Mouse (Mus musculus) T-helper 1 cell (primary cell): Measurements from ENCODE around the gene Clba1.

ENCODE experiments used
- in situ Hi-C: fragments of 300-600 bp; cut with MboI, MseI; formaldehyde crosslinking; loops from one replicate; pipeline ENCODE4 v1.15.1; 2025; ENCODE audit warnings: high pct_unique_total_duplicates

Gene Clba1

DNA sequence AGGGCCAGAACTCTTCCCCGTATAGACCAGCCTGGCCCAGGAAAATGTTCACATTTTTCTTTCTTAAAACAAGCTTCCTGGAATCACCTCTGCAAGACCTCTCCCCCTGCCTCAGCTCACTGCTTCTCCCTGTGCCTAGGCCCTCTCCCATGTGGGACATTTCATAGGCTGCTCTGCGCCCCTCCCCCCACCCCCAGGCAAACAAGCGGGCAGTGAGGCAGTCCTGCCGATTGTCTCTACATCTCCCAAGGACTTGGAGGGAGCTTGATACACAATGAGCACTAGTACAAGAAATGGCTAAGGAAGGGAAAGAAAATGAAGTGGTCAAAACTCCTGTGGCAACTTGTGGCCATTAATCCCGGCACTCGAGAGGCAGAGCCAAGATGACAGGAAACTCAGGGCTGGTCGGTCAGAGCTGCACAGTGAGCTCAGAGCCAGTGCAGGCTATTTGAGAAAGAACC is 14.4 kb upstream of the Clba1 start:
- in situ Hi-C loops: no loop called here

DNA sequence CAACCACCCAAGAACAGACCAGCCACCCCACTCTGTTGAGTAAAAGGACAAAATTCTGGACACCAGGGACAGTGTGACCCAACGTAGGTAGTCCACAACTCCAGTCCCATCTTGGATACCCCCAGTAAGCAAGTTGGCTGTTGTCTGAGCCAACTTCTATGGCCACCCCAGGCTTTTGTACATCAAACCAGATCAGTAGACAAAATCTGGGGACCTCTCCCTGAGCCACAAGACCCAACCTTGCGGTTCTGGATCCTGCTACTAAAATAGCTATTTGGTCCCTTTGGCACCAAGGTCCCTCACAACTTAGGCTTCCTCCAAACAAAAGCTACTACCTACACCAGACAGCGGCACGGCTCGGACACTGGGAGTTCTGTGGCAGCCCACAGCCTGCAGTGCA is 13.7 kb upstream of the Clba1 start:
- in situ Hi-C loops: loop anchor here (5.0 kb wide), 2 partner anchors 53 to 62 kb away; no protein-coding TSS in a partner anchor

DNA sequence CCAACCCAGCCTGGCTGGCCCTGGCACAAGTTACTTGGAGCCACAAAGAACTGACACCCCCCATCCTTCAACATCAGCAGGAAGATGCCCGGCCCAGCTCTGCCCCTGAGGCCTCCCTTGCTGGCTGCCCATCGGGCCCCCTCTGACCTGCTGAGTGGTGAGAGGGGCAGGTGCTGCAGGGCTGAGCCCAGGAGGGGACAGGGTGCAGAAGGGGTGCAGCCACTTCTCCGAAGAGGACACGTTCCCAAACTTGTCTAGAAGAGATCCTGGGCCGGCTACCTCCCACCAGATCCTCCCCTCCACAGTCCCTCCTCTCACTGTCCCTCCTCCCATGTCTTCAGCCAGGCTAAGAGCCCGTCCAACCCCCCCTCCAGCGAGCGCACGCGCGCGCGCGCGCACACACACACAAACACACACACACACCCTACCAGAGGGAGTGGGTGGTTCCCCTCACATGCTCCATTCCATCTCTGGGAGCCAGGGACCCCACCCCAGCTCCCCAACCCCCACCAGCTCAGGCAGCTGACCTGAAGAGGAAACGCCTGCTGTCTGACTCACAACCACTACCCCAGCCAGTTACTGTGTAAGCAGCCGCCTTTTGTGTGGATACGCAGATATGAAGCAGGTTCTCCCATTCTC is 13.2 kb upstream of the Clba1 start:
- in situ Hi-C loops: loop anchor here (5.0 kb wide), 2 partner anchors 53 to 62 kb away; no protein-coding TSS in a partner anchor

DNA sequence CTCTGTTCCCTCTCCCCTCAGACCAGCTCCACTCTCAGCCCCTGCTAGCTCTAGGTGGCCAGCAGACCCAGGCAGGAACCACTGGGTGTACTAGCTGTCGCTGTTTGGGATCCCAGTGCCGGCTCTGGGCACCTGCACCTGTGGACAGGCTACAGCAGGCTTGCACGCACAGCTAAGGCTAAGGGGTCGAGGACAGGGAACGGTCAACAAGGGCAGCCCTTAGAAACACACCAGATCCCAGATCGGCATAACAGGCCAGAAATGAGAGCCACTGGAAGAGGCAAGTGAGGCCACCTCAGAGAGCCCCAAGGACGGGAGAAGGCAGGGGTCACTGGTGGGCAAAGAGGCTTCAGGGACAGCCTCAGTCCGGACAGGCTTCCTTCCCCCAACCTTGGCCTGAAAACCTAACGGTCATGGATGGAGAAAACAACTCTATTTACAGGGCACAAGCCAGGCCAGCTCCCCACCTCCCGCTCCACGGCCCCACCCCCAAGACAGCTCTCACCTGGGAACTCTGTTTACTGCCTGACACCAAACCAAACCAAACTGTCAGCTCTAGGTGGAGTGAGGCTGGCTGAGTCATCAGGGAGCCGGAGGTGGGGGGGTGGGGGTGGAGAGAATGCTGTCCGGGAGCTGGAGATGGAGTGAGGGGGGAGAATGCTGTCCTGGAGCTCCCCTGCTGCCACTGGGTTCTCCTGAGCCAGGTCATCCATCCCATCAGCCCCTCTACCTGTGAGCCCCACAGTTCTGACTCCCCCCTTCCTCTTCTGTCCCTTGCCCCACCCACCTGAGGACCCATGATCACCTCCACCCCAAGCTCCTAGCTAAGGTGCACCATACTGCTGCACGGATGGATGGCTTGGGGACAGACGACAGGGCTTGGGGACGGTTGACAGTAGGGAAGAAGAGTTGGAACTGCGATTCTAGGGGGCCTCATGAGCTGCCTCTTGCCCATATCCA is 11.9 kb upstream of the Clba1 start:
- in situ Hi-C loops: loop anchor here (5.0 kb wide), 2 partner anchors 55 to 60 kb away; no protein-coding TSS in a partner anchor

DNA sequence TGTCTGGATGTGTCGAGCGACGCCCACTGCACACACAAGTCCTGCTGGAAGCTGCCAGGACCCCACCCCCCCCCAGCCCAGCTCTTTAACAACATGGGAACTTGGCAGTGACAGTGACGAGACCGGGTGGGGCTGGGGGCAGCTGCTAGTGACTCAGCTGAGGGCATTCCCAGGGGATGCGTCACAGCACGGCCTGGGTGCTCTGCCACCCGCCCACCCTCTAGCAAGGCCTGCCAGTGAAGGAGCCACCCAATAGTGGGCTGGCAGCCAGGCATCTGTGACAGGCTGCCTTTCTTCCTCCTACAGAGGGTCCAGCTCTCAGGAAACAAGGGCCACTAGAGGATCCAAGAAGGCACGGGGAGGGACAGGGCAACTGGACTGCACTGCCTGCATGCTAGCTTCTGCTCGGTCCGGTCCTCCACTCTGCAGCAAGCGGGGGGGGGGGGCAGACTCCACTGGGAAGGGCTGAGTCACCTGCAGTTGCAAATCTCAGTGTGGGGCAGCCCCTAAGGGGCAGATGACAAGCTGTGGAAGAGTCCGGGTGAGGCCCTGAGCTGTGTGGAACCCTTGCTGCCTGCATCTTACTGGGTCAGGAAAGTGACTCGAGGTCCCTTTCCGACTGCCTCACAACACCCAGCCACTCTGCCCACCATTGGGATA is 10.9 kb upstream of the Clba1 start:
- in situ Hi-C loops: loop anchor here (5.0 kb wide), 2 partner anchors 56 to 59 kb away; no protein-coding TSS in a partner anchor

DNA sequence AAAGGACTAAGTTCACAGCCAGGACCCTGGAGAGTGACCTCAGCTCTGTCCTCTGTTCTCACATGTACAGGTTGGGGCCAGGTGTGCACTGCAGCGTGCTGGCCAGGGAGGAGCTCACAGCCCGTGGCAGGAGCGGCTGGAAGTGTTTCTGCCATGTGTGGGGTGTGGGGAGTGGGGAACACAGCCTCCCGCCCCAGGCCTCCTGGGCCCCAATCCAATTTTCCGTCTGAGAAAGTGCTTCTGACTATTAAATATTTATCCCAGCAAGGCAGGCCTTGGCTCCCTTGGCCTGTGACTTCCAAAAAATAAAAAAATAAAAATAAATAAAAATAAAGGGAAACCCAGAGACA is 10.4 kb upstream of the Clba1 start:
- in situ Hi-C loops: loop anchor here (5.0 kb wide), 2 partner anchors 56 to 59 kb away; no protein-coding TSS in a partner anchor

DNA sequence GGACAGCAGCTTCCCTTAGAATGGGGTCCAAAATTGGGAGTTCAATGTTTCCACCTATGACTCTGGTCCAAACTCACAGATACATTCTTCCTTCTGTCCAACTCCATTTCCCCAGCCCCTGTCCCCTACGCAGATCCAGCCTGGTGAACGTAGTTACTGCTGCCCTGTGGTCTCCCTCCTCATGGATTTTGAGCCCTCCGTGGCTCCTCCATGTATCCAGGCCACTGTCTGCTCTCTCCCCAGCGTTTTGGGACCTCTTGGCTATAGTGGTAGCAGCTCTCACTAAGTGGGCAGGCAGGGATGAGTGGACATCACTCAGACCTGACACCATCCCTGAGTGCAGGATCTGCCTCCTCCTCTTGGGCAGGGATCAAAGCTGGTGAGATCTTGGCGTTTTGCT is 10.0 kb upstream of the Clba1 start:
- in situ Hi-C loops: loop anchor here (5.0 kb wide), 2 partner anchors 56 to 59 kb away; no protein-coding TSS in a partner anchor

DNA sequence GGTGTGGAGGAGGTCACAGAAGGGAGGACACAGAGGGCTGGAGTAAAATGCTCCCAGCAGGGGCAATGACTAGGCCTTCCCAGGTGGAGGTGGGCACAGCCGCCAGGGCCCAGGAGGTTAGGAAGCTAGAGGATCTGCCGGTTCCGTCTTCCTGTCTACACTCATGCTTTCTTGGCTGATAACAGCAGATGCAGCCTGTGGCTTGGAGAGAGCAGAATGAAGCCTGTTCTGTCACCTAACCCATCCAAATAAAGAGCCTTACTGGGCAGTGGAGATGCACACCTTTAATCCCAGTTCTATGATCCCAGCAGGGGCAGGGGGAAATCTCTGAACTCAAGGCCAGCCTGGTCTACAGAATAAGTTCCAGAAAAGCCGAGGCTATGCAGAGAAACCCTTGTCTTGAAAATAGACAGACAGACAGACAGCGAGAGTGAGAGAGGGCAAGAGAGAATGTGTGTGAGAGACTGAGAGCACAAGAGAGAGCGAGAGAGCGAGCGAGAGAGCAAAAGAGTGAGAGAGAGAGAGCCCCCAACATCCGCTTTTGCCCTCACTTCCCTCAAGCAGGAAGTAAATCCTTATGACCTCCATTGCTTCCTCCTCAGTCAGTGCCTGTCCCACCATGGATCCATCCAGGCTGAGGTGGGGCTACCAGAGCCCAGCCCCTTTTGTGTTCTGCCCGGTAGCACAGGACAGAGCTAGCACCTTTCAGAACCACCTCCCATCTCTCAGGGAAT is 9.3 kb upstream of the Clba1 start:
- in situ Hi-C loops: loop anchor here (5.0 kb wide), 2 partner anchors 57 to 58 kb away; no protein-coding TSS in a partner anchor

DNA sequence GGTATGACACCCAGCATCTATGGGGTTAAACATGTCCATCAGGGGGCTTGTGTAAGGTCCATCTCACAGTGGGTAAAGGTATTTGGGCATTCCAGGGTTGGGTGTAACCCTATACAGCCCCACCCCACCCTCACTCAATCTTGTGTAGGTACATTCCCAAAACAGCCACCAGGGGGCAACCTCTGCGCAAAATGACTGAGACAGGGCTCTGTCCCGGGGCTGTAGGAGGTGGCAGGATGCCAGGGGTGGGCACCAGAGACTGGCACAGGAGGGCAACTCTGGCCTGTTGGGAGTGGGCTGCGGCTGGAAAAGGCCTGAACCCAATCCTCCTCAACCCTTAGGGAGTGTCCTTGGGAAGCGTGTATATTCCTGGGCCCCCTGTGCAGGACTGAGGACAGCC is 8.3 kb upstream of the Clba1 start:
- in situ Hi-C loops: loop anchor here (5.0 kb wide), 1 partner anchor 37 kb away; no protein-coding TSS in a partner anchor

DNA sequence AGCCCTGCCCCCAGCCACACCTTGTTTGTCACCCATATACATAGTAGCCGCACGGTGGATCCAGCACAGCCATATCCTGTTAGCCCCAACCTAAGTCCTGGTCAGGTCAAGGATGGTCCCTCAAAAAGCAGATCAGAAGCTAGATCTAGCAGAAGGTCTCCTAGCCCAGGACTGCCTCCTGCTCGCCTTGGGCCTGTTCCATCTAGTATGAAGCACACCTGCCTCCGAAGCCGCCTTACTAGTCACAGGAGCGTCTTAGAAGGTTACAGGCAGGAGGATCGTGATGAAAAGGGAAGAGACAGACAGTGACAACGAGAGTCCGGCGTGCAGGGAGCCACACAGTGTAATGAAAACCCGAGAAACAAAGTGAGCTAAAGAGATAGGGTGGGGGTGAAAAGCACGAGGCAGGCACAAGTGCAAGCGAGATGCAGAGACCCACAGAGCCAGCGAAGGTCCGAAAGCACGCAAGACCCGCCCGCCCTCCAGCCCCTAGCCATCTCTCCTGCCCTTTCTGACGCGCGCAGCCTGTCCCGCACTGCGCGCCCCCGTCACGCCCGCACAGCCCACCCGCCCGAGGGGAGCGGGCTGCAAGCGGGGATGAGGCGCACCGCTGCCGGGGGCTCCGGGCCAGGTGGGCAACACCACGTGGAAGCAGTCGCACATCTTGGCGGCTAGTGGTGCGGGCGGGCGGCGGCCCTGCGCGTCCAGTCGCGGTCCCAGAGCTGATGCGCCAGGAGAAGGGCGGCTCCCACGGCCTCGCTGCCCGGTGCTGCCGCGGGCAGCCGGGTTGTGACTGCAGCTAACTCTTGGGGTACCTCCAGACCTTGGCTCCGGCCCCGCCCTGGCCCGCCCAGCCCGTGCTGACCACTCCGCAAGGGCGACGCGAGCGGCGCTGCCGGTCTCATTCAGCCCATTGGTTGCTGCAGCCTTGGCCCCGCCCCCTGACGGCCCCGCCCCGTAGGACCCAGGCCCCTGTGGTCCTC is 6.6 kb upstream of the Clba1 start, which contains the start of gene Ahnak2:
Gene Ahnak2 (minus strand): TSS at position 794 of the 983 bp plus-strand sequence.
- in situ Hi-C loops: loop anchor here (5.0 kb wide), 1 partner anchor 35 kb away; no protein-coding TSS in a partner anchor

DNA sequence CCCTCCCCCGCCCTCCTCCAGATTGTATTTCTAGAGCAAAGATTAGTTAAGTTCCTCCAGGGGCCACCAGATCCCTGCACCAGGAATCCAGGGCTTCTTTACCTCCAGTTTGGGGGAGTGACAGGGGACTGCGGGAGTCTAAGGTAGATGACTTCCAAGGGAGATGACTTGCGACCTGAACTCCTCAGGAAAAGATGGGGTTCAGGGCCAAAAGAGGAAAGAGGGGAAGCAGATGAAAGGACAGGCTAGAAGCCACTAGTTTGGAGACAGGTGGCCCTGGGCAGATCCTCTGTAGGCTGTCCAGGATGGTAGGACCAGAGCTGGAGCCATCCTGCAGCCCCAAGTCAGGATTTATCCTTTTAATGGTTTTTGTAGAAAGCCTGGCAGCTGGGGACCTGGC is 5.8 kb upstream of the Clba1 start:
- in situ Hi-C loops: loop anchor here (5.0 kb wide), 1 partner anchor 34 kb away; no protein-coding TSS in a partner anchor

DNA sequence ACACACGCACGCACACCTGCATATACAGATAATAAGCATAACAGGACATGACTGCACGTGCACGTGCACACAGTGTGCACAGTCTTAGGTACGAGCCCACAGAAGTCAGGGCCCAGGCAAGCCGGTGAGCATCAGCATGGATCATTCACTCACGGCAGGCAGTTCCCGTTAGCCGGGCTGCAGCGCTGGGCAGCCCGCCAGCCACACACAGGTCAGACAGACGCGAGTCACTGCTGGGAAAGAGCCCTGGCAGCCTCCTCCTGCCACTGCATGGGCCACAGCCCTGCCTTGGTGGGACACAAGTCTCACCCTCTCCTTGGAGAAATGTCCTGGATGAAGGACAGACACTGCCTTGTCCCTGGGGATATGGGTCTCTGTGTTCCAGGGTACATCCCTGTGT is 4.7 kb upstream of the Clba1 start:
- in situ Hi-C loops: loop anchor here (5.0 kb wide), 1 partner anchor 33 kb away; no protein-coding TSS in a partner anchor

DNA sequence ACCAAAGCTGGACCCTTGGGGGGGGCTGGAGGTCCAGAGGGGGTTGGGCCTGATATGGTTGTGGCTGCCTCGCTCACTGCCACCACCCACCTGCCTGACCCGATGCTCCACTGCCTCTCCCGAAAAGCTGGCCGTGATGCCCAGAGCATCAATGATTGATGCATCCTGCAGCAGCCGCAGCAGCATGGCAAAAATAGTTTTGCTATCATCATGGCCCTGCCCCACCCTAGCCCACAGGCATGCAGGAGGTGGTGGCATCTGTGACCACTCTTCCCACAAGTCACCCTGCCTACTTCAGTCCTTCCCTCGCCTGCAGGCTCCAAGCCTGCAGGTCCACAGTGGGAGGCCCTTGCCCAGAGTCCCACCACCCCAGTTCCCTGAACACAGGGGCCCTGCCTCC is 2.7 kb upstream of the Clba1 start:
- in situ Hi-C loops: no loop called here

DNA sequence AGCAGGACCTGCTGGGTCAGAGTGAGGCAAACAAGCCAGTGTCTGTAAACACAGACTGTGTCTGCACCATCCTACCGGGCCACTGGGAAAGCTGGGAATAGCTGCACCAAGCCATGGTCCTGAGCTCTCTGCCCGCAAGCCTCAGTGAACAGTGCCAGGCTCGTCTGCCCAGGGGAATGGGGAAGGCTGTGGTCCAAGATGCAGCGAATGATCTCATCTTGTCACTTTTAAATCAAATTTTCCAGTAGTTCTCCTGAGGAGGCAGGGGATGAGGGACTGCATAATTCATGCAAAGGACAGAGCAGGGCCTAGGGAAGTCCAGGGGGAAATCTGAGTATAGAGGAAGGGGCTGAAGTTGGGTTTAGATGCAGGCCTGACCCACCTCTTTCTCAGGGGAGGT is 941 bp upstream of the Clba1 start:
- in situ Hi-C loops: no loop called here

DNA sequence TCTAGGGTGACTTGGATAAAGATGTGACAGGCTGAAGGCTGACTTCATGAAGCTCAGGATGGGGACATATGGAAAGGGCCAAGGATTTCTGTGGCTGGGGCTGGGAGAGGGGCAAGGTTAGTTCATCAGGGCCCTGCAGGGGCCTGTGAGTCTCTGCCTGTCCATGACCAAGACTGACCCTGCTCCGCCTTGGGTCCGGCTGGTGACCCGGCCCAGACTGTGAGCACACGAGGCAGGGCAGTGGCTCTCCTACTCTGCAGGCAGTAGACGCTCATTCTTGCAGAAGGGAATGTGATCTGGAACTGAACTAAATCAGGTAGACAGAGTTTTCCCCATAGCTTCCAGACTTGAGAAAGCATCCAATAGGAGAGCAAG is 538 bp upstream of the Clba1 start:
- in situ Hi-C loops: no loop called here

DNA sequence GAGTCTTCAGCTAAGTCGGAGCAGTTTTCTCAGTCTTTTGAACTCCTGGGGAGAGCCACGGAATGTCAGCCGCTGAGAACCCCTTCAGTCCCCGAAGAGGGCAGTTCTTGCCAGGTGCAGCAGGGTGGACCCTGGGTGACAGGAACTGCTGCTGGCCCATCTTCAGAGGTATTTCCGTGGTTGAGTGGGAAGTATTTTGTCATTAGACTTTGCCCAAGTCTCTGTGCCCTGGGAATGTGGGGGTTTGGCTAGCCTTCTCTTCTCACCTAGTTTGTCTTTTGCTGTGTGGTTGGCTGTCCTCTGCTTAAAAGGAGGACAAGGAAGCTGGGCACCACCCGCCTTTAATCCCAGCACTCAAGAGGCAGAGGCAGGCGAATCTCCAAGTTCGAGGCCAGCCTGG is 904 bp downstream of the Clba1 start:
- in situ Hi-C loops: no loop called here

DNA sequence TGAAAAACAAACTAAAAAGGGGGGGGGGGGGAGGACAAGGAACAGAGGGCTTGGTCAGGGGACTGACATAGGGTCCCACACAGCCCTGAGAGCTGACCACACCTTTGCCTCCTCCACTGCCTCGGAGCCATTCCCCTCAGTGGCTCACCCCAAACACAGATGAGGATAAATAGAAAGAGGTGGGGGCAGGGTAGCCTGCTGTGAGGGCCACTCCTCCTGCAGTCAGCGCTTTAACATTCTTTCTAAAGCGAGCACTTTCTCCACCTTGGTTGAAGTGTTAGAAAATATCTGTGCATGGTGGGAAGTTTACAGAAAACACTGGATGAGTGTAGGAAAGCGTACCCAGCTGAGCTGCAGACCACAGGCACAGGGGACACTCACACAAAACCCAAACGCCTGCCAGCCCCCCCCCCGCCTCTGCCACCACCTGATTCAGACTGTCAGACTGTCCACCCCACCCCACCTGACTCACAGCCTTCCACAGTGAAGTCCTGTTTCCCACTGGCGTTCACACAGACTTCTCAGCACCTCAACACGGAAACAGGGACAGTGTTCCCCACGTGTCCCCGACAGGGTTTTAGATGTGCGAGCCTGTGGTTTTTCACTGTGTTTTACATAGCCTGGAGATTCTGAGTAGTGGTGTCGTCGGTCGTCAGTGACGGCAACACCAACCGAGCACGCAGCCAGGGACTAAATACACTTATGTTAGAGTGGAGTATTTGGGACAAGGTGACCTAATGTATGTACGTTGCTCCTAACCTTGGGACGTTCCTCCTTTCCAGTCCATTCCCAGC is 1.6 kb downstream of the Clba1 start:
- in situ Hi-C loops: no loop called here

DNA sequence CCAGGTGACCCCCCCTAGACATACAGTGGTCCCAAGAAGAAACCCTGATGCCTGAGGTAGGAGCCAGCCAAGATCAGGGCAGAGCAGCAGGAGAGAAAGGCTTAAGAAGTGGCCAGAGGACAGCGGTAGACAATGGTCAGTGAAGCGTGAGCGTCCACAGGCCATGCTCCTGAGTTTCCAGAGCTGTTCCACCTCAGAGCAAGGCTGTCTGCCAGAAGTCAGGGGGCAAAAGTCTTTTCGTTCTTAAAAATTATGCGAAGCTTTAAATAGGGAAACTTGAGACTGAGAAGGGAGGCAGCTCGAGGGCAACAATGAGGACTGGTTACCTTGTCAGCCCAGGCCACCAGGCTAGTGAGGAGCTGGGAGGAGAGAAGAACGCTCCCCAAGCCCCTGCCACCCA is 4.6 kb downstream of the Clba1 start:
- in situ Hi-C loops: no loop called here
